Mouse (Mus musculus): ENCODE results near the gene Fyttd1.
A peak's percentile ranks its signal among the peaks of the same experiment; 100 is the strongest.
"Not testable (repeated sequence)": the region's sequence is repeated elsewhere in the genome, so short reads cannot be mapped to it uniquely, and the experiment has no call there.

Fyttd1 gene

GRCm38 (mm10) chr16:32877343-32878156 is at the start of gene Fyttd1, which contains the start of gene Rubcn:
Gene Fyttd1 (plus strand): TSS chr16:32877500.
Gene Rubcn (minus strand): TSS chr16:32877766.
- DNase-seq: peak; percentile 98

GRCm38 (mm10) chr16:32829104-32829503 is 48.2 kb upstream of the Fyttd1 start:
- no peak for DNase-seq

- no peak for DNase-seq
These were observed 45.8 kb upstream of the Fyttd1 start for GRCm38 (mm10) chr16:32831501-32831900.

- no peak for DNase-seq
These were observed 30.2 kb upstream of the Fyttd1 start for GRCm38 (mm10) chr16:32847103-32847502.

GRCm38 (mm10) chr16:32849042-32849830 is 28.1 kb upstream of the Fyttd1 start:
- DNase-seq: peak; percentile 65

GRCm38 (mm10) chr16:32853492-32854049 is 23.7 kb upstream of the Fyttd1 start:
- DNase-seq: no peak

GRCm38 (mm10) chr16:32854050-32854571 is 23.2 kb upstream of the Fyttd1 start:
- no peak for DNase-seq

GRCm38 (mm10) chr16:32856751-32857150 is 20.5 kb upstream of the Fyttd1 start:
- DNase-seq: no peak

- DNase-seq: no peak
These were observed 18.9 kb upstream of the Fyttd1 start for GRCm38 (mm10) chr16:32858356-32858755.

- DNase-seq: peak; percentile 31
These were observed 18.3 kb upstream of the Fyttd1 start for GRCm38 (mm10) chr16:32858771-32859636.

- no peak for DNase-seq
These were observed 15.4 kb upstream of the Fyttd1 start for GRCm38 (mm10) chr16:32861813-32862385.

- no peak for DNase-seq
These were observed 11.9 kb upstream of the Fyttd1 start for GRCm38 (mm10) chr16:32865401-32865800.

- DNase-seq: no peak
These were observed 10.6 kb upstream of the Fyttd1 start for GRCm38 (mm10) chr16:32866713-32867112.

GRCm38 (mm10) chr16:32867919-32868552 is 9.3 kb upstream of the Fyttd1 start:
- DNase-seq: peak; percentile 91

GRCm38 (mm10) chr16:32870231-32870630 is 7.1 kb upstream of the Fyttd1 start:
- DNase-seq: no peak

GRCm38 (mm10) chr16:32873366-32873765 is 3.9 kb upstream of the Fyttd1 start:
- no peak for DNase-seq

- DNase-seq: not testable (repeated sequence)
These were observed 2.0 kb upstream of the Fyttd1 start for GRCm38 (mm10) chr16:32875281-32875680.

GRCm38 (mm10) chr16:32875847-32876246 is 1.5 kb upstream of the Fyttd1 start:
- DNase-seq: peak; percentile 25

- DNase-seq: no peak
These were observed 469 bp upstream of the Fyttd1 start for GRCm38 (mm10) chr16:32876831-32877230.

GRCm38 (mm10) chr16:32878157-32878598 is 878 bp downstream of the Fyttd1 start:
- no peak for DNase-seq

Data from kidney, postnatal 10 days (tissue).